Mouse (Mus musculus) embryonic facial prominence, embryonic 15.5 days (tissue): ENCODE results near the gene Zfp446. TPM values are rescaled to one million over a fixed set of nuclear protein-coding genes. Genes with fewer than 3 reads are reported as not detected.
A peak's percentile ranks its signal among the peaks of the same experiment; 100 is the strongest.
"Not testable (repeated sequence)": the region's sequence is repeated elsewhere in the genome, so short reads cannot be mapped to it uniquely, and the experiment has no call there.

Experiments used
- ATAC-seq: fragments of 200-750 bp; cut with Nextera tagmentation; 2 replicates; pipeline ENCODE4 v1.8.0; 2017; ENCODE audit warnings: low read depth, moderate TSS enrichment; ENCODE audit not compliant: insufficient number of reproducible peaks, low FRiP score, low TSS enrichment
- H3K27ac ChIP-seq: fragments of 300-500 bp; sonication (generic); replicated peaks from 2 replicates; pipeline ENCODE4 v1.5.1; 2015; ENCODE audit warnings: mild to moderate bottlenecking, inconsistent platforms
- H3K27me3 ChIP-seq: fragments of 300-500 bp; sonication (generic); 2 replicates; pipeline ENCODE4 v1.6.1; 2015; ENCODE audit warnings: inconsistent platforms
- H3K36me3 ChIP-seq: fragments of 300-500 bp; sonication (generic); 2 replicates; pipeline ENCODE4 v1.6.1; 2015; ENCODE audit warnings: mild to moderate bottlenecking, inconsistent platforms
- H3K4me1 ChIP-seq: fragments of 300-500 bp; sonication (generic); 2 replicates; pipeline ENCODE4 v1.6.1; 2015; ENCODE audit warnings: inconsistent platforms
- H3K4me2 ChIP-seq: fragments of 300-500 bp; sonication (generic); replicated peaks from 2 replicates; pipeline ENCODE4 v1.6.1; 2015; ENCODE audit warnings: mild to moderate bottlenecking, inconsistent platforms
- H3K4me3 ChIP-seq: fragments of 300-500 bp; sonication (generic); replicated peaks from 2 replicates; pipeline ENCODE4 v1.5.1; 2015; ENCODE audit warnings: mild to moderate bottlenecking, inconsistent platforms
- H3K9ac ChIP-seq: fragments of 300-500 bp; sonication (generic); 2 replicates; pipeline ENCODE4 v1.6.1; 2015; ENCODE audit warnings: inconsistent platforms
- H3K9me3 ChIP-seq: fragments of 300-500 bp; sonication (generic); replicated peaks from 2 replicates; pipeline ENCODE4 v1.6.1; 2016; ENCODE audit warnings: inconsistent platforms
- WGBS: fragments of 180-500 bp; shearing (Covaris S2); methylation state at CpG from one replicate; pipeline ENCODE4 v1.1.7; 2015; 5-methylcytosine and 5-hydroxymethylcytosine counted together
- polyA plus RNA-seq: library from polyadenylated mRNA; unstranded; fragments of >200 nt; fragmentation: Nextera tagmentation; extraction: Ambion mirVana; gene quantifications from 2 replicates; pipeline ENCODE4 v1.2.1, GENCODE M21; 2015

Gene Zfp446
- polyA plus RNA-seq: 8.6 and 10.7 TPM in 2 replicates

- Histone ChIP-seq H3K27me3 (no peaks in the 10 kb centered on the region), H3K4me1 (peaks cover 15% of the 10 kb centered on the region), H3K9me3 (no peaks in the 10 kb centered on the region), H3K36me3 (peaks cover 4% of the 10 kb centered on the region; the same call in 1 of the 2 replicates), H3K4me3 (peak within 1 kb of the TSS; percentile 68), H3K4me2 (peak within 1 kb of the TSS; percentile 75), H3K9ac (peak within 1 kb of the TSS; percentile 49), H3K27ac (peak within 1 kb of the TSS; percentile 97)
- under 1% methylated on average over 49 of the region's 49 CpGs for WGBS
- peak; percentile 99 for ATAC-seq
Observed at GRCm38 (mm10) chr7:12977682-12978389, at the start of gene Zfp446. Zfp446 (plus strand) TSS chr7:12977848.

DNA sequence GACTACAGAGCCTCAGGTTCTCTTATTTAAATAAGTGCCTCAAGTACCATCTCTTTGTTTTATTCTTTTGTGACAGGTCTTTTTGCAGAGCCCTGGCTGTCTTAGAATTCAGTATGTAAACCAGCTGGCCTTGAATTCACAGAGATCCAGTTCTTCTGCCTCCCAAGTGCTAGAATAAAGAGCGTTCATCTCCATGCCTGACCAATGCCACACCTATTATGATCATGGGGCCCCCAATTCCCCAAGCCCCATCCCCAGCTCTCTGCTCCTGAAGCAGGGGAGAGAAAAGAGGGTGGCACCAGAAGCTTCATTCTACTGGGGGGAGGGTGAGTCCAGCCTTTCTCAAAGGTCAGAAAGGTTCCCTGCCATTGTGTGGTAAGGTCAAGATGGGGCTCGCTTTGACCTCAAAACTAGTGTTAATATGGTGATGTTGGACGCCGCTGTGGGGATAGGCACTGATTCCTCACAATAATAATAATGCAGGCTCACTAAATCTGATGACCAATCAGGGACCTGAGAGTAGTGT lies 44.0 kb upstream of the Zfp446 start:
- ATAC-seq: no peak
- no peak overlapping the region for H3K27ac ChIP-seq
- no peaks in the 10 kb centered on the region for H3K9me3 ChIP-seq
- no peak overlapping the region for H3K9ac ChIP-seq
- WGBS: 79% methylated on average over 4 of the region's 4 CpGs
- H3K4me3 ChIP-seq: no peak overlapping the region
- no peaks in the 10 kb centered on the region for H3K4me1 ChIP-seq
- no peaks in the 10 kb centered on the region for H3K36me3 ChIP-seq
- H3K4me2 ChIP-seq: no peak overlapping the region
- no peaks in the 10 kb centered on the region; the same call in 1 of the 2 replicates for H3K27me3 ChIP-seq

DNA sequence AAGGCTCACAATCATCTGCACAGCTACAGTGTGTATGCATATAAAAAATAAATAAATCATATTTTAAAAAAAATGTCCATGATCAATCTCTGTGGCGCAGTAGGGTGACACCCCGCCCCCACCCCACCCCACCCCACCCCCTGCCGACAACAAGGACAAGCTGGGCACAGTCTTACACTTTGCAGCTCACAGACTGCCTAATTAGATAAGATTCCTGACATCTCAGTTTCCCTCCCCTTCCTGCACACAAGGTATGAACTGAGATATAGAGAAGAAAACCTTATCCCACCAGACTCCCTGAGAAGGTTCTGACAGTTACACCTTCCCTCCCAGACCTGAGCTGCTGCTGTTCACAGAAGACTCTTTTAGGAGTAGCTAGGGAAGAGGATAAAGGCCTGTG lies 42.8 kb upstream of the Zfp446 start:
- H3K27me3 ChIP-seq: no peaks in the 10 kb centered on the region
- H3K4me1 ChIP-seq: no peaks in the 10 kb centered on the region
- H3K4me3 ChIP-seq: no peak overlapping the region
- WGBS: 73% methylated on average over 3 of the region's 3 CpGs
- no peaks in the 10 kb centered on the region for H3K9me3 ChIP-seq
- no peak overlapping the region for H3K4me2 ChIP-seq
- no peak overlapping the region for H3K27ac ChIP-seq
- no peak overlapping the region for H3K9ac ChIP-seq
- ATAC-seq: no peak
- H3K36me3 ChIP-seq: no peaks in the 10 kb centered on the region

DNA sequence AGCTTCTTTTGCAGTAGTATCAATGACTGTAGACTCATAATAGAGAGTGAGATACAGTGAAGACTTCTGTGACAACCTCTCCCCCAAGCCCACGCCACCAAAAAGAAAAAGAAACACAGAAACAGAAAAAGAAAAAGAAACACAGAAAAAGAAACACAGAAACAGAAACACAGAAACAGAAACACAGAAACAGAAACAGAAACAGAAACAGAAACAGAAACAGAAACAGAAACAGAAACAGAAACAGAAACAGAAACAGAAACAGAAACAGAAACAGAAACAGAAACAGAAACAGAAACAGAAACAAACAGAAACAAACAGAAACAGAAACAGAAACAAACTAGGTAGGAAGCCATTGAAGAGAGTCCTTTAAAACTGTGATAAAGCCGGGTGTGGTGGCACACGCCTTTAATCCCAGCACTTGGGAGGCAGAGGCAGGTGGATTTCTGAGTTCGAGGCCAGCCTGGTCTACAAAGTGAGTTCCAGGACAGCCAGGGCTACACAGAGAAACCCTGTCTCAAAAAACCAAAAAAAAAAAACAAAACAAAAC lies 40.3 kb upstream of the Zfp446 start:
- H3K4me1 ChIP-seq, H3K36me3 ChIP-seq, H3K27ac ChIP-seq, H3K4me3 ChIP-seq, ATAC-seq, H3K9me3 ChIP-seq, H3K4me2 ChIP-seq, H3K27me3 ChIP-seq, H3K9ac ChIP-seq: not testable (repeated sequence)
- WGBS: 87% methylated on average over 4 of the region's 4 CpGs

GRCm38 (mm10) chr7:12940599-12940998 lies 37.0 kb upstream of the Zfp446 start:
- no peak overlapping the region for H3K4me3 ChIP-seq
- H3K9ac ChIP-seq: no peak overlapping the region
- no peak overlapping the region for H3K4me2 ChIP-seq
- no peak overlapping the region for H3K27ac ChIP-seq
- WGBS: 78% methylated on average over 4 of the region's 4 CpGs
- ATAC-seq: no peak
- H3K9me3 ChIP-seq: no peaks in the 10 kb centered on the region
- no peaks in the 10 kb centered on the region for H3K4me1 ChIP-seq
- H3K27me3 ChIP-seq: no peaks in the 10 kb centered on the region
- no peaks in the 10 kb centered on the region for H3K36me3 ChIP-seq

GRCm38 (mm10) chr7:12943488-12943887 lies 34.2 kb upstream of the Zfp446 start:
- H3K27me3 ChIP-seq: no peaks in the 10 kb centered on the region
- ATAC-seq: no peak
- H3K4me2 ChIP-seq: no peak overlapping the region
- no peaks in the 10 kb centered on the region for H3K36me3 ChIP-seq
- H3K9me3 ChIP-seq: no peaks in the 10 kb centered on the region
- no peak overlapping the region for H3K4me3 ChIP-seq
- H3K9ac ChIP-seq: no peak overlapping the region
- H3K4me1 ChIP-seq: no peaks in the 10 kb centered on the region
- H3K27ac ChIP-seq: no peak overlapping the region

- H3K4me3 ChIP-seq: peak overlapping the region; percentile 57
- WGBS: 7% methylated on average over 35 of the region's 35 CpGs
Observed at GRCm38 (mm10) chr7:12949032-12949871, 28.4 kb upstream of the Zfp446 start.

GRCm38 (mm10) chr7:12949872-12950229 lies 27.8 kb upstream of the Zfp446 start:
- peak overlapping the region; percentile 86 for H3K27ac ChIP-seq
- H3K4me3 ChIP-seq: peak overlapping the region; percentile 57
- 8% methylated on average over 16 of the region's 16 CpGs for WGBS
- no peaks in the 10 kb centered on the region for H3K27me3 ChIP-seq
- peak overlapping the region; percentile 37 for H3K9ac ChIP-seq
- no peaks in the 10 kb centered on the region for H3K9me3 ChIP-seq
- ATAC-seq: no peak; the same call in none of the 2 replicates
- H3K36me3 ChIP-seq: no peaks in the 10 kb centered on the region
- H3K4me1 ChIP-seq: peaks cover 10% of the 10 kb centered on the region
- H3K4me2 ChIP-seq: peak overlapping the region; percentile 80

More at GRCm38 (mm10) chr7:12949032-12949871, 28.4 kb upstream of the Zfp446 start:
- peak overlapping the region; percentile 80 for H3K4me2 ChIP-seq
- no peaks in the 10 kb centered on the region for H3K36me3 ChIP-seq
- H3K4me1 ChIP-seq: peaks cover 10% of the 10 kb centered on the region
- ATAC-seq: peak; percentile 97
- H3K27ac ChIP-seq: peak overlapping the region; percentile 86
- H3K9me3 ChIP-seq: no peaks in the 10 kb centered on the region
- H3K27me3 ChIP-seq: no peaks in the 10 kb centered on the region
- peak overlapping the region; percentile 37 for H3K9ac ChIP-seq

DNA sequence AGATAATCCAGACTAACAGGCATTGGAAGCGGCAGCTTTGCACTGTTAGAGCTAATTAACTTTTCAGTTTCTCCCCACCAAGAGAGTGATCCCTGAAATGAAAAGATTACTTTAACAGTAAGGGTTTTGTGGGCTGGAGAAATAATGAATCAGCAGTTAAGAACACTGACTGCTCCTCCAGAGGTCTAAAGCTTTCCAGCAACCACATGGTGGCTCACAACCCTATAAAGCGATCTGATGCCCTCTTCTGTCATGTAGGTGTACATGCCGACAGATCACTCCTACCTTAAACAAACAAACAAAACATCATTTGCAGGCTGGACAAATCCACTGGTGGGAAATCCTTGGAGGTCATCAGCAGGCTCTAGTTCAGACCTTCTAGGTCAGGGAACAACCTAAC lies 22.8 kb upstream of the Zfp446 start:
- no peak for ATAC-seq

GRCm38 (mm10) chr7:12957511-12957910 lies 20.1 kb upstream of the Zfp446 start:
- 69% methylated on average over 5 of the region's 5 CpGs for WGBS
- no peak for ATAC-seq
- Histone ChIP-seq H3K4me3 (no peak overlapping the region), H3K4me2 (no peak overlapping the region), H3K9ac (no peak overlapping the region), H3K27ac (no peak overlapping the region), H3K4me1 (no peaks in the 10 kb centered on the region), H3K27me3 (no peaks in the 10 kb centered on the region), H3K9me3 (no peaks in the 10 kb centered on the region), H3K36me3 (no peaks in the 10 kb centered on the region)

More for the DNA sequence above, 22.8 kb upstream of the Zfp446 start:
- H3K9ac ChIP-seq: no peak overlapping the region
- H3K4me2 ChIP-seq: no peak overlapping the region
- H3K27me3 ChIP-seq: no peaks in the 10 kb centered on the region
- no peaks in the 10 kb centered on the region for H3K36me3 ChIP-seq
- H3K9me3 ChIP-seq: no peaks in the 10 kb centered on the region
- WGBS: 53% methylated on average over 3 of the region's 3 CpGs
- H3K4me1 ChIP-seq: peaks cover 6% of the 10 kb centered on the region; the same call in 1 of the 2 replicates
- H3K4me3 ChIP-seq: no peak overlapping the region
- no peak overlapping the region for H3K27ac ChIP-seq

DNA sequence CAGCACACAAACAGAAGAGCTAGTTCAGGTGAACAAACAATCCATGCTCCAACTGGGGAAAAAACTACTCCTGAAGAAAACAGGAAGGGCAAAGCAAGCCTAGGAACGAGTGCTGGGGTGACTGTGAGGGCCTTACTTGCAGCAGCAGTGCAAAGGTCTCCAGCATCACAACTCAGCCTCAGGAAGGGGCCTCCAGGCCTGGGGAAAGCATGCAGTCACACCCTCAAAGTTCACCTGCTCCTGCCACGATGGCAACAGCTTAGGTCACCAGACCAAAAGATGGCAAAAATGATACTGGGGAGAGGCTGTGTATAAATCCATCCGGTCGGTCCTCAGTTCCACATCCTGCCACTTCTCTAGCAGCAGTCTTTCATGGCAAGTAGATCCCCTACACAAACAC lies 18.7 kb upstream of the Zfp446 start:
- no peaks in the 10 kb centered on the region for H3K4me1 ChIP-seq
- no peak overlapping the region for H3K4me3 ChIP-seq
- H3K27me3 ChIP-seq: no peaks in the 10 kb centered on the region
- no peaks in the 10 kb centered on the region for H3K9me3 ChIP-seq
- no peaks in the 10 kb centered on the region for H3K36me3 ChIP-seq
- no peak overlapping the region for H3K27ac ChIP-seq
- 71% methylated on average over 4 of the region's 4 CpGs for WGBS
- H3K4me2 ChIP-seq: no peak overlapping the region
- H3K9ac ChIP-seq: no peak overlapping the region
- ATAC-seq: no peak
